Mouse (Mus musculus): ENCODE data around the gene Lrrc17. TPM values are rescaled to one million over a fixed set of nuclear protein-coding genes. Genes with fewer than 3 reads are reported as not detected.
"Not testable (repeated sequence)": the region's sequence is repeated elsewhere in the genome, so short reads cannot be mapped to it uniquely, and the experiment has no call there.

Gene Lrrc17
- polyA plus RNA-seq, 1 experiment from 2014 or later, result 61.1 TPM

DNA sequence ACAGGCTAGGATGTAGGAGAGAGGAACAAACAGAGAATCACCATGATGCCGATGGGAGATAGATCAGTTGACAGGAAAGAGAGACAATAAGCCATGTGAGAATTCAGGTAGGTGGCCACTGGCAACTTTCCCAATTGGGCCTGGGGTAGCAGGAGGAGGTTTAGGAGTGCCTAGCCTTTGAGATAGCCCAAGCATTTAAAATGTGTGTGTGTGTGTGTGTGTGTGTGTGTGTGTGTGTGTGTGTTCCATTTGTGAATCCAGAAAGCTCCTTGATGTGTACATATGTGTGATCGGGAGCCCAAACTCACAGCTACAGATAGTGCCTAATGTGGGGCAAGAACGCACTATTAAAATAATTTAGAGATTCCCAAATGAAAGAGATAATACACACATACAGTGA lies 34.8 kb downstream of the Lrrc17 start:
- no peak overlapping the region for H3K4me3 ChIP-seq (ENCODE audit: low read length)
- 87% methylated on average over 3 of the region's 3 CpGs for WGBS
- H3K27ac ChIP-seq (ENCODE audit: low read length), result no peak overlapping the region
- H3K36me3 ChIP-seq (ENCODE audit: control insufficient read depth, insufficient read depth, low read length), result no peaks in the 10 kb centered on the region
- no peaks in the 10 kb centered on the region for H3K27me3 ChIP-seq (ENCODE audit: control insufficient read depth, insufficient read depth, low read depth, low read length)
- no peaks in the 10 kb centered on the region for H3K4me1 ChIP-seq (replicated peaks; ENCODE audit: control insufficient read depth, insufficient read depth, low read length)
- no peaks in the 10 kb centered on the region for H3K9me3 ChIP-seq (ENCODE audit: control insufficient read depth, low read length)
- ATAC-seq (ENCODE audit: low read depth), result no peak
- no peak overlapping the region for H3K9ac ChIP-seq (ENCODE audit: low read length)
- H3K4me2 ChIP-seq (ENCODE audit: low read depth, low read length), result no peak overlapping the region

DNA sequence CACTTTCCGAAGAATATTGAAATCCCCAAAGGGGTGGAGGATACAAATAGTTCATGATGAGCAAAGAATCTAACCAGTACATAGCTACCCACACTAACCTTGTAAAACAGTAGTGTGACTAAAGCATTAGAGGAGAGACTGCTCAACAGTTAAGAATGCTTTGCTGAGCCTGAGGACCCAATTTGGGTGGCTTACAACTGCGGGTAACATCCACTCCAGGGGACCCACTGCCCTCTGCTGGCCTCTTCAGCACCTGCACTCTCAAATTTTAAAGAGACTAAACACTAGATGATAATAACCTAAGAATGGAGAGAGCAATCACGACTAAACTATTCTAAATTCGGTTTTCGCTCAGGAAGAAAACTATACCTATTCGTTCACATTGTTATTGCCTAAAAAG lies 43.4 kb downstream of the Lrrc17 start:
- Histone ChIP-seq H3K9ac (ENCODE audit: low read length) (no peak overlapping the region), H3K4me3 (ENCODE audit: low read length) (no peak overlapping the region), H3K4me1 (replicated peaks; ENCODE audit: control insufficient read depth, insufficient read depth, low read length) (no peaks in the 10 kb centered on the region), H3K4me2 (ENCODE audit: low read depth, low read length) (no peak overlapping the region), H3K27me3 (ENCODE audit: control insufficient read depth, insufficient read depth, low read depth, low read length) (no peaks in the 10 kb centered on the region), H3K27ac (ENCODE audit: low read length) (no peak overlapping the region), H3K9me3 (ENCODE audit: control insufficient read depth, low read length) (no peaks in the 10 kb centered on the region), H3K36me3 (ENCODE audit: control insufficient read depth, insufficient read depth, low read length) (no peaks in the 10 kb centered on the region)
- no peak for ATAC-seq (ENCODE audit: low read depth)
- WGBS, result 45% methylated on average over 6 of the region's 6 CpGs

DNA sequence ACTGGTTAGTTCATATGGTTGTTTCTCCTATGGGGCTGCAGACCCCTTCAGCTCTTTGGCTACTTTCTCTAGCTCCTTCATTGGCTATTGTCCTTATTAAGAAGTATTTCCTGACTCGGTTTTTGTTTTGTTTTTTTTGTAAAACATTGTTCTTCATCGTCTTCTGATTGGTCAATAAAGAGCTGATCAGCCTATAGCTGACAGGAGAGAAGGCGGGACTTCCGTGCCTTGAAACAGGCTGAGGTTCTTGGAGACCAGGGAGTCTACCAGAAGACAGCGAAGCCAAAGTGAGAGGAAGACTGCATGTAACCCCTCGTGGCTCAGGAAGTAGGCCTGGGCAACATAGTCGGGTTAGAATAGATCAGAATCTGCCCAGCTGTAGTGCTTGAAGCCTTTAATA lies 44.3 kb downstream of the Lrrc17 start:
- Histone ChIP-seq H3K9ac (ENCODE audit: low read length) (no peak overlapping the region), H3K4me2 (ENCODE audit: low read depth, low read length) (no peak overlapping the region), H3K4me1 (replicated peaks; ENCODE audit: control insufficient read depth, insufficient read depth, low read length) (no peaks in the 10 kb centered on the region), H3K27ac (ENCODE audit: low read length) (no peak overlapping the region), H3K4me3 (ENCODE audit: low read length) (no peak overlapping the region), H3K9me3 (ENCODE audit: control insufficient read depth, low read length) (no peaks in the 10 kb centered on the region), H3K36me3 (ENCODE audit: control insufficient read depth, insufficient read depth, low read length) (no peaks in the 10 kb centered on the region), H3K27me3 (ENCODE audit: control insufficient read depth, insufficient read depth, low read depth, low read length) (no peaks in the 10 kb centered on the region)
- WGBS, result 68% methylated on average over 7 of the region's 7 CpGs
- no peak for ATAC-seq (ENCODE audit: low read depth)

DNA sequence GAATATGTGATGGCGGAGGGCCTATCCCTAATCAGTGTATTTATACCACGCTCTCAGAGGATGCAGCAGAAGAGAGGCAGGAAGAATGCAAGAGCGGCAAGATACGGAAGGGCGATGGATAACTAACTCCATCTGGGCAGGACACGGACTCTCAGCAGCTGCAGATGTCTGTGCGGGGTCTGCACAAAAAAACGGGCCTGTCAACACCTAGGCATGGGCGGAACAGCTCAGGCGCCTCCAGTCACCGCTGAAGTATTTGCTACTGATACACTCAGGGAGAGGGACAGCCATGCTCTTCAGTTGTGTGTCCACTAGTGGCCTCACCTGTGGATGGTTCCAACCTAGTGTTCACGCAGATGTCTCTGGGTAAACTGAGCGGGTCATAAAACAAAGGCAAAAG lies 44.9 kb downstream of the Lrrc17 start:
- Histone ChIP-seq H3K27ac (ENCODE audit: low read length) (no peak overlapping the region), H3K4me1 (replicated peaks; ENCODE audit: control insufficient read depth, insufficient read depth, low read length) (no peaks in the 10 kb centered on the region), H3K27me3 (ENCODE audit: control insufficient read depth, insufficient read depth, low read depth, low read length) (no peaks in the 10 kb centered on the region), H3K9ac (ENCODE audit: low read length) (no peak overlapping the region), H3K4me2 (ENCODE audit: low read depth, low read length) (no peak overlapping the region), H3K36me3 (ENCODE audit: control insufficient read depth, insufficient read depth, low read length) (no peaks in the 10 kb centered on the region), H3K4me3 (ENCODE audit: low read length) (no peak overlapping the region), H3K9me3 (ENCODE audit: control insufficient read depth, low read length) (no peaks in the 10 kb centered on the region)
- 66% methylated on average over 13 of the region's 13 CpGs for WGBS
- no peak for ATAC-seq (ENCODE audit: low read depth)

DNA sequence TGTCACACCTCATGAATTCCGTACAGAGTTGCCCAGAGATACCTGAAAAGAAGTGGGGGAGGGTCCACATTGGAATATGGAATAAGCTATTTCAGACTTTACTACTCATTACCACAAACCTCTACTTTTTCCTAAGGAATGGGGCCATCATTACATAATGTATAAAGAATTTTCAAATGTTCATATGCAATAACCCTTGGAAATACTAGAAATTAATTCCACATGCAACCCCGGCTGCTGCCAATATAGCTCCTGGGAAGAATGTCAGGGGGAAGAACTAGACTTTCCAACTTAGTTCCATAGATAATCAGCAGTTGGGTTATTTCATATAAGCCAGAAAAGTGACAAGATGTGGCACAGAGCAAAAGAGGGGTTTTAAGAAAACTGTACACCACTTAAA lies 48.7 kb downstream of the Lrrc17 start:
- no peak overlapping the region for H3K4me2 ChIP-seq (ENCODE audit: low read depth, low read length)
- ATAC-seq (ENCODE audit: low read depth), result no peak
- H3K27me3 ChIP-seq (ENCODE audit: control insufficient read depth, insufficient read depth, low read depth, low read length), result no peaks in the 10 kb centered on the region
- no peaks in the 10 kb centered on the region for H3K4me1 ChIP-seq (replicated peaks; ENCODE audit: control insufficient read depth, insufficient read depth, low read length)
- H3K9me3 ChIP-seq (ENCODE audit: control insufficient read depth, low read length), result no peaks in the 10 kb centered on the region
- no peak overlapping the region for H3K9ac ChIP-seq (ENCODE audit: low read length)
- H3K36me3 ChIP-seq (ENCODE audit: control insufficient read depth, insufficient read depth, low read length), result no peaks in the 10 kb centered on the region
- no peak overlapping the region for H3K27ac ChIP-seq (ENCODE audit: low read length)
- 71% methylated on average over 2 of the region's 2 CpGs for WGBS
- H3K4me3 ChIP-seq (ENCODE audit: low read length), result no peak overlapping the region

DNA sequence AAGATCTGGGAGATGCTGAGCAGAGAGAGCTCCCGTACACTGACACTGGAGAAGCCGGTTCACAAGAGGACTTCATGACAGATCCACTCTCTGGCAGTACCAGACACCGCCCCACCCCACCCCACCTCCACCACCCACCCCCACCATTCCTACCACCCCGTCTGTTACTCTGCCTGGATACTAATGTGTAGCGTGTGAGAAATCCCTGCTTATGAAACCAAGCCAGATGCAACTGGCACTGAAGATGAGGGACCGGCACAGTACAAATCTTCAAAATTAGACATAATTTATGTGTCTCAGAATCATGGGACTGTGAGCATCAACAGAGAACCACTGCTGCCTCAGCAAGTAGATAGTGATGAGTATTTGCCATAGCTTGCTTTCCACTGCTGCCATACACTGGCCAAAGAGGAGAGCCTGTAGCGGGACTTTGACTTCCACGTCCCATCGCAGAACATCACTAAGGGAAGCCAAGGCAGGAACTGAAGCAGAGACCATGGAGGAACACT lies 49.9 kb downstream of the Lrrc17 start:
- Histone ChIP-seq H3K27me3 (ENCODE audit: control insufficient read depth, insufficient read depth, low read depth, low read length) (no peaks in the 10 kb centered on the region), H3K4me3 (ENCODE audit: low read length) (no peak overlapping the region), H3K9ac (ENCODE audit: low read length) (no peak overlapping the region), H3K9me3 (ENCODE audit: control insufficient read depth, low read length) (no peaks in the 10 kb centered on the region), H3K4me1 (replicated peaks; ENCODE audit: control insufficient read depth, insufficient read depth, low read length) (no peaks in the 10 kb centered on the region), H3K36me3 (ENCODE audit: control insufficient read depth, insufficient read depth, low read length) (no peaks in the 10 kb centered on the region), H3K4me2 (ENCODE audit: low read depth, low read length) (no peak overlapping the region), H3K27ac (ENCODE audit: low read length) (no peak overlapping the region)
- WGBS, result 87% methylated on average over 9 of the region's 9 CpGs
- no peak for ATAC-seq (ENCODE audit: low read depth)

DNA sequence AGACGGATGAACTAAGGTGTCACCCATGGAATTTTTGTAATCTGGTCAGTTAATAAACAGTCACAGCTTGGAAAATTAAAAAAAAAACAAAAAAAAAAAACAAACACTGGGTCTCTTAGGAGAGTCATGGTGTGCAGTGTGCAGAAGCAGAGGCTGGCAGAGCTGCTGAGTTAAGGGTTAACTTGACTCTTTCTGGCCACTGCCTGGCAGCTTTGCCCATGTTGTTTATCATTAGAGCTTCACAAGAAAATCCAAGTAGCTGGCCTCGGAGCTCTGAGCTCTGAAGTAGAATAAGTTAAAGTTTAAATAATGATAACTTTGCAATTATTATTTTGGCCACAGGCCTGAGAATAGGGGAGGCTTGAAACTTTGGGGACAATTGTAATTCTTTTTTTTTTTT lies 56.2 kb downstream of the Lrrc17 start:
- not testable (repeated sequence) for ATAC-seq (ENCODE audit: low read depth); H3K27me3 ChIP-seq (ENCODE audit: control insufficient read depth, insufficient read depth, low read depth, low read length); H3K27ac ChIP-seq (ENCODE audit: low read length); H3K4me3 ChIP-seq (ENCODE audit: low read length); H3K9ac ChIP-seq (ENCODE audit: low read length); H3K4me1 ChIP-seq (replicated peaks; ENCODE audit: control insufficient read depth, insufficient read depth, low read length); H3K9me3 ChIP-seq (ENCODE audit: control insufficient read depth, low read length); H3K4me2 ChIP-seq (ENCODE audit: low read depth, low read length); H3K36me3 ChIP-seq (ENCODE audit: control insufficient read depth, insufficient read depth, low read length)
- WGBS, result 46% methylated on average over 2 of the region's 2 CpGs

DNA sequence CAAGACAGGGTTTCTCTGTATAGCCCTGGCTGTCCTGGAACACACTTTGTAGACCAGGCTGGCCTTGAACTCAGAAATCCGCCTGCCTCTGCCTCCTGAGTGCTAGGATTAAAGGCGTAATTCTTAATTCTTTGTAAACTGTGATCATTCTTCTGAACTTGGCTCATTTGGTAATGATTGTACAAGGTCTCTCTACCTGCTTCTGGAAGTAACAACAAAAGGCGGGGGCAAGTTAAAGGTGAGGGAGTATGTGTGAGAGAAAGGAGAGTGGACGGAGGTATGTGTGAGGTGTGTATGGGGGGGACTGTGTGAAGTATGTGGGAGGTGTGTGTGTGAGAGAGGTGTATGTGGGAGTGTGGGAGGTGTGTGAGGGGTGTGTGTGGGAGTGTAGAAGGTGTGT lies 56.6 kb downstream of the Lrrc17 start:
- Histone ChIP-seq H3K4me3 (ENCODE audit: low read length) (no peak overlapping the region), H3K36me3 (ENCODE audit: control insufficient read depth, insufficient read depth, low read length) (no peaks in the 10 kb centered on the region), H3K27me3 (ENCODE audit: control insufficient read depth, insufficient read depth, low read depth, low read length) (no peaks in the 10 kb centered on the region), H3K4me1 (replicated peaks; ENCODE audit: control insufficient read depth, insufficient read depth, low read length) (no peaks in the 10 kb centered on the region), H3K27ac (ENCODE audit: low read length) (no peak overlapping the region), H3K9ac (ENCODE audit: low read length) (no peak overlapping the region), H3K9me3 (ENCODE audit: control insufficient read depth, low read length) (no peaks in the 10 kb centered on the region), H3K4me2 (ENCODE audit: low read depth, low read length) (no peak overlapping the region)
- no peak for ATAC-seq (ENCODE audit: low read depth)
- 91% methylated on average over 4 of the region's 4 CpGs for WGBS

DNA sequence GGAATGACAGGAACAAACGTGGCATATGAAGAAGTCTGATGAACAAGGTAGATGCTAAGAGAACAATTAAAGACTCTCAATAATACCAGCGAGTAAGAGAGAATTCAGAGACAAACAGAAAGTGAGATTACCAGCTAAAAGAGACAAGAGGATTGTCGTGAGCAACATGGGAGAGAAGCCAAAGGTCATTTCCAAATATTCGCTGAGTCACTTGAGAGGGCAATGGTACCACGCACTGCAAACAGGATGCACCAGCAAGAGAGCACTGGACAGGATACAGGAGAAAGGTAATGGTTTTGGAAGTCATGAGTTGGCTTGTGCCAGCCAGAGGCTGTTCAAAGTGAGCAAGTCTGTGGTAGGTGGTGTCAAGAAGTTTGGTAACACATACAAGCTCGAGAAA lies 62.6 kb downstream of the Lrrc17 start:
- H3K4me2 ChIP-seq (ENCODE audit: low read depth, low read length), result no peak overlapping the region
- H3K27me3 ChIP-seq (ENCODE audit: control insufficient read depth, insufficient read depth, low read depth, low read length), result no peaks in the 10 kb centered on the region
- no peak overlapping the region for H3K4me3 ChIP-seq (ENCODE audit: low read length)
- H3K9me3 ChIP-seq (ENCODE audit: control insufficient read depth, low read length), result no peaks in the 10 kb centered on the region
- no peak overlapping the region for H3K27ac ChIP-seq (ENCODE audit: low read length)
- H3K36me3 ChIP-seq (ENCODE audit: control insufficient read depth, insufficient read depth, low read length), result no peaks in the 10 kb centered on the region
- no peak overlapping the region for H3K9ac ChIP-seq (ENCODE audit: low read length)
- WGBS, result 57% methylated on average over 6 of the region's 6 CpGs
- no peaks in the 10 kb centered on the region for H3K4me1 ChIP-seq (replicated peaks; ENCODE audit: control insufficient read depth, insufficient read depth, low read length)
- ATAC-seq (ENCODE audit: low read depth), result no peak

All from lung, embryonic 16.5 days (tissue).